Mouse (Mus musculus) ES-E14 (cell line): ENCODE data around the gene Mief2. TPM values are rescaled to one million over a fixed set of nuclear protein-coding genes. Genes with fewer than 3 reads are reported as not detected.

Experiments used
- DNase-seq: peaks from one replicate; pipeline ENCODE4 v3.0.0-alpha.2; 2013; ENCODE audit warnings: low read depth, low spot score
- H3K27ac ChIP-seq: 2 replicates; pipeline ENCODE4 v1.5.1; 2012; ENCODE audit warnings: low read depth, mild to moderate bottlenecking, low read length, moderate library complexity, mixed read lengths; ENCODE audit not compliant: poor library complexity, insufficient read depth, severe bottlenecking
- H3K36me3 ChIP-seq: 2 replicates; pipeline ENCODE4 v1.6.1; 2012; ENCODE audit warnings: mild to moderate bottlenecking, low read length, moderate library complexity, mixed read lengths; ENCODE audit not compliant: control insufficient read depth, poor library complexity, insufficient read depth, severe bottlenecking
- H3K4me1 ChIP-seq, 2 experiments: fragments of 150-350 bp in 1 of 2; sonication (generic) in 1 of 2; 2 replicates each; pipeline ENCODE4 v1.6.1; 2012; ENCODE audit warnings: low read length in 2 of 2, mild to moderate bottlenecking in 1 of 2, mixed read lengths in 1 of 2; ENCODE audit not compliant: control insufficient read depth in 2 of 2, insufficient read depth in 2 of 2, poor library complexity in 1 of 2
- H3K4me3 ChIP-seq, 2 experiments: fragments of 150-350 bp in 1 of 2; sonication (generic) in 1 of 2; 2 replicates each; pipeline ENCODE4 v1.5.1; 2012; ENCODE audit warnings: low read length in 2 of 2, low read depth in 1 of 2, mild to moderate bottlenecking in 1 of 2, mixed read lengths in 1 of 2; ENCODE audit not compliant: insufficient read depth in 1 of 2, poor library complexity in 1 of 2, severe bottlenecking in 1 of 2
- H3K9ac ChIP-seq: 2 replicates; pipeline ENCODE4 v1.6.1; 2012; ENCODE audit warnings: low read depth, mild to moderate bottlenecking, low read length, mixed read lengths; ENCODE audit not compliant: poor library complexity, insufficient read depth, severe bottlenecking
- H3K9me3 ChIP-seq: fragments of 150-350 bp; sonication (generic); 2 replicates; pipeline ENCODE4 v1.6.1; 2012; ENCODE audit warnings: low read depth, mild to moderate bottlenecking, low read length; ENCODE audit not compliant: control insufficient read depth, insufficient read depth
- CHD2 ChIP-seq: IDR thresholded peaks from 2 replicates; pipeline ENCODE4 v1.6.1; 2014; ENCODE audit warnings: mild to moderate bottlenecking, low read depth, low read length, inconsistent platforms
- HCFC1 ChIP-seq: IDR thresholded peaks from 2 replicates; pipeline ENCODE4 v1.6.1; 2012; ENCODE audit warnings: low read length, inconsistent platforms, borderline replicate concordance; ENCODE audit not compliant: insufficient read depth
- MAFK ChIP-seq: IDR thresholded peaks from 2 replicates; pipeline ENCODE4 v1.6.1; 2014; ENCODE audit warnings: mild to moderate bottlenecking, low read depth, low read length, inconsistent platforms; ENCODE audit not compliant: insufficient read depth
- ZC3H11A ChIP-seq: IDR thresholded peaks from 2 replicates; pipeline ENCODE4 v1.6.1; 2012; ENCODE audit warnings: low read depth, mild to moderate bottlenecking, inconsistent platforms, low read length, borderline replicate concordance
- ZNF384 ChIP-seq: IDR thresholded peaks from 2 replicates; pipeline ENCODE4 v1.6.1; 2012; ENCODE audit warnings: low read depth, low read length, inconsistent platforms
- in situ Hi-C, 2 experiments: fragments of 600-800 bp; cut with MboI; formaldehyde crosslinking; loops; one replicate each; pipeline ENCODE4 v1.15.1; 2025; ENCODE audit warnings: low sequenced_read_pairs in 2 of 2, inconsistent platforms in 1 of 2; ENCODE audit not compliant: unreplicated experiment in 2 of 2
- total RNA-seq: library from RNA; depleted of rRNA; stranded (reverse); fragments of 300-350 nt; gene quantifications from 2 replicates; pipeline ENCODE4 v1.2.3, GENCODE M21; 2012

Gene Mief2
- total RNA-seq, 1 experiment: 24.8 TPM

DNA sequence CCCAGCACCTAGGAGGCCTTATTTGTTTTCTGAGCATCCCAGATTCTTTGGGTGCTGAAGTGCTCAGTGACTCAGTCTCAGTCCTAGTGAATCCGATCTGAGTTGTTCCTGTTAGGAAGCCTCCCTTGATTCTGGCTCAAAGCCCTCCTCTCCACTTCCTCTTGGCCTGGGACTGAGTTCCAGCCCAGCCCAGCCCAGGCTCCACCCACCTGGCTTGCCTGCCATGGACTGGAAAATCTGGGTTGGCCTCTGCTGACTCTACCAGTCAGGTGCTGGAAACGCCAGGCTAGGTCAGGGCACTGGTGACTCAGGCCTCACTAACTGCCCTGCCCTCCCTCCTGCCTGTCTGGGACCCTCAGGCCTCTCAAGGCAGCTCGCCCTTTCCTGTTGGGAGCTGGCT lies 20.5 kb upstream of the Mief2 start:
- no peak for DNase-seq
- Histone ChIP-seq H3K9me3 (no peaks in the 10 kb centered on the region), H3K27ac (no peak overlapping the region), H3K4me1 (peaks cover 6 to 11% of the 10 kb centered on the region in 2 experiments; a peak in 2 of 4 replicates), H3K9ac (no peak overlapping the region), H3K36me3 (peaks cover 78% of the 10 kb centered on the region), H3K4me3 (no peak overlapping the region)
- TF ChIP-seq HCFC1: no peak
- no peak for TF ChIP-seq ZC3H11A
- TF ChIP-seq MAFK: no peak
- TF ChIP-seq ZNF384: no peak
- no peak for TF ChIP-seq CHD2
- in situ Hi-C loops: no loop called here

GRCm38 (mm10) chr11:60708631-60709030 lies 19.6 kb upstream of the Mief2 start:
- no peak for TF ChIP-seq MAFK
- Histone ChIP-seq H3K9ac (no peak overlapping the region), H3K36me3 (peaks cover 87% of the 10 kb centered on the region), H3K4me1 (peaks cover 4 to 8% of the 10 kb centered on the region in 2 experiments; a peak in 2 of 4 replicates), H3K4me3 (no peak overlapping the region), H3K9me3 (no peaks in the 10 kb centered on the region), H3K27ac (no peak overlapping the region)
- in situ Hi-C loops: no loop called here
- DNase-seq: no peak

- Histone ChIP-seq H3K9ac (no peak overlapping the region), H3K4me1 (peaks cover 4 to 8% of the 10 kb centered on the region in 2 experiments; a peak in 2 of 4 replicates), H3K36me3 (peaks cover 88% of the 10 kb centered on the region), H3K27ac (no peak overlapping the region), H3K9me3 (no peaks in the 10 kb centered on the region), H3K4me3 (no peak overlapping the region)
- in situ Hi-C loops: no loop called here
- TF ChIP-seq ZNF384 (no peak), HCFC1 (no peak), ZC3H11A (no peak), CHD2 (no peak), MAFK (no peak)
- DNase-seq: no peak
These were observed 18.4 kb upstream of the Mief2 start for GRCm38 (mm10) chr11:60709481-60710465.

DNA sequence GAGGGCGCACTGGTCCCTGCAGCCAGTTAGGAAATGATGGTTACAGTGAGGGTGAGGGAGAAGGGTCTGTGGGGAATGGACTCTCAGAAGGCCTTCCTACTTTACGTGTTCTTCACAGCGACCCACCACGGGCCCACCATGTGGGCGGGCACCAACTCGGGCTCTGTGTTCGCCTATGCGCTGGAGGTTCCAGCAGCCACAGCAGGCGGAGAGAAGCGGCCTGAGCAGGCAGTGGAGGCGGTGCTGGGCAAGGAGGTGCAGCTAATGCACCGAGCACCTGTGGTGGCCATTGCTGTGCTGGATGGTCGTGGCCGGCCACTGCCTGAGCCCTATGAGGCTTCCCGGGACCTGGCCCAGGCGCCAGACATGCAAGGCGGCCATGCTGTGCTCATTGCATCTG lies 17.0 kb upstream of the Mief2 start:
- H3K4me3 ChIP-seq: peak overlapping the region; percentile 9 to 31; a peak in 2 of 4 replicates
- H3K36me3 ChIP-seq: peaks cover 89% of the 10 kb centered on the region
- no peak for TF ChIP-seq MAFK
- no peak for TF ChIP-seq CHD2
- TF ChIP-seq ZC3H11A: no peak
- no peak for TF ChIP-seq ZNF384
- no peak for TF ChIP-seq HCFC1
- DNase-seq: no peak
- no peaks in the 10 kb centered on the region for H3K9me3 ChIP-seq
- H3K9ac ChIP-seq: peak overlapping the region; percentile 2; the same call in 1 of the 2 replicates
- H3K4me1 ChIP-seq: peaks cover 4 to 8% of the 10 kb centered on the region in 2 experiments; a peak in 2 of 4 replicates
- no peak overlapping the region for H3K27ac ChIP-seq
- in situ Hi-C loops: no loop called here
